Mouse (Mus musculus): ENCODE data around the gene Olfr204. TPM values are rescaled to one million over a fixed set of nuclear protein-coding genes. Genes with fewer than 3 reads are reported as not detected.
"Not testable (repeated sequence)": the region's sequence is repeated elsewhere in the genome, so short reads cannot be mapped to it uniquely, and the experiment has no call there.

The Olfr204 gene
- not detected in 2 replicates for polyA plus RNA-seq (2014; fragmentation: Nextera tagmentation; extraction: Ambion mirVana)

DNA sequence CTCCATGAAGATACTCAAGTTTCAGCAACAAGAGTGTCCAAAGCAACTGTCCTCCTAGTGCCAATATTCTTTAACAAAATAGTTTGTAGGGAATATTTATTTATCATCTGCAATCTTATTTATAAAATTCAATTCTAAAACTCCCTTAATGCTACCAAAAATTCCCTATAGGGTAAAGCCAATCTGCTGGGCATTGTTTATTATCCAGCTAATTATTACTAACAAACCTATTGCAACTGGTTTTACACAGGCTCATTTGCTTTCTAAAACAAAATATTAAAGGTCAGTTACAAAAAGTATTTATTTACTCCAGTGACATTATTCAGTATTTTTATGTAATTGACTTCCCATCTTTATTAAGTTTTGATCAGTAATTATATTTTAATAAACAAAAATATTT lies at the start of gene Olfr204:
TSS of gene Olfr204 (minus strand) at position 101 of the 400 bp plus-strand sequence.
- ATAC-seq (ENCODE audit: low FRiP score) (no peak), DNase-seq (ENCODE audit: low spot score) (no peak)
- H3K4me1 ChIP-seq (replicated peaks; ENCODE audit: control insufficient read depth, insufficient read depth, low read length): no peaks in the 10 kb centered on the region
- no peaks in the 10 kb centered on the region for H3K27me3 ChIP-seq (ENCODE audit: control insufficient read depth, insufficient read depth, low read length)
- no peak within 1 kb of the TSS for H3K4me2 ChIP-seq (replicated peaks)
- H3K36me3 ChIP-seq (replicated peaks; ENCODE audit: control insufficient read depth, insufficient read depth): no peaks in the 10 kb centered on the region
- no peaks in the 10 kb centered on the region for H3K9me3 ChIP-seq (ENCODE audit: control insufficient read depth, low read length)
- no peak within 1 kb of the TSS for H3K4me3 ChIP-seq (replicated peaks; ENCODE audit: low read length)
- H3K9ac ChIP-seq: no peak within 1 kb of the TSS
- H3K27ac ChIP-seq: no peak within 1 kb of the TSS

DNA sequence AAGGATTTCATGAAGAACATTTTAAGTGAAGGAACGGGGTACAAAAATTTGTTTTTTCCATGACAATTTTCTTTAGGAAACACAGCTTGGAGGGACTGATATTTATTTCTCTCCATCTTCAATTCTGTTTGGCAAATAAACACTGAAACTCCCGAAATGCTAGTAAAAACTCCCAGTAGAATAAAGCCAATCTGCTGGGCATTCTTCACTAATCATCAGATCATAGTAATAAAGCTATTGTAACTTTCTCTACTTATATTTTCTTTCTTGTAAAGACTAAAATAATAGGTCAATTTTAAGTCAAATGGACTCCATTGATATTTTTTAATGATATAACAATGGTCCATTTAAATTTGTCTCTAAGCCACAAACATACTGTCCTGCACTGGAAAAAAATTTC lies 45.8 kb upstream of the Olfr204 start, which contains the start of gene Olfr209:
TSS of gene Olfr209 (minus strand) at position 101 of the 400 bp plus-strand sequence.
- no peak within 1 kb of the TSS for H3K9ac ChIP-seq
- no peak within 1 kb of the TSS for H3K4me2 ChIP-seq (replicated peaks)
- H3K9me3 ChIP-seq (ENCODE audit: control insufficient read depth, low read length): no peaks in the 10 kb centered on the region
- H3K36me3 ChIP-seq (replicated peaks; ENCODE audit: control insufficient read depth, insufficient read depth): no peaks in the 10 kb centered on the region
- ATAC-seq (ENCODE audit: low FRiP score): no peak
- no peaks in the 10 kb centered on the region for H3K27me3 ChIP-seq (ENCODE audit: control insufficient read depth, insufficient read depth, low read length)
- 84% methylated on average over 2 of the region's 2 CpGs for WGBS
- H3K27ac ChIP-seq: no peak within 1 kb of the TSS
- DNase-seq (ENCODE audit: low spot score): no peak
- no peaks in the 10 kb centered on the region for H3K4me1 ChIP-seq (replicated peaks; ENCODE audit: control insufficient read depth, insufficient read depth, low read length)
- no peak within 1 kb of the TSS for H3K4me3 ChIP-seq (replicated peaks; ENCODE audit: low read length)

- H3K9me3 ChIP-seq (ENCODE audit: control insufficient read depth, low read length): no peaks in the 10 kb centered on the region
- H3K9ac ChIP-seq: no peak within 1 kb of the TSS
- DNase-seq (ENCODE audit: low spot score) (no peak), ATAC-seq (ENCODE audit: low FRiP score) (no peak)
- no peak within 1 kb of the TSS for H3K27ac ChIP-seq
- no peaks in the 10 kb centered on the region for H3K27me3 ChIP-seq (ENCODE audit: control insufficient read depth, insufficient read depth, low read length)
- H3K4me1 ChIP-seq (replicated peaks; ENCODE audit: control insufficient read depth, insufficient read depth, low read length): no peaks in the 10 kb centered on the region
- no peak within 1 kb of the TSS for H3K4me3 ChIP-seq (replicated peaks; ENCODE audit: low read length)
- H3K4me2 ChIP-seq (replicated peaks): no peak within 1 kb of the TSS
- 86% methylated on average over 1 of the region's 1 CpGs for WGBS
- H3K36me3 ChIP-seq (replicated peaks; ENCODE audit: control insufficient read depth, insufficient read depth): no peaks in the 10 kb centered on the region
These were observed 31.1 kb upstream of the Olfr204 start, which contains the start of gene Olfr206 for GRCm38 (mm10) chr16:59349146-59349545. Olfr206 (minus strand) TSS chr16:59349246.

DNA sequence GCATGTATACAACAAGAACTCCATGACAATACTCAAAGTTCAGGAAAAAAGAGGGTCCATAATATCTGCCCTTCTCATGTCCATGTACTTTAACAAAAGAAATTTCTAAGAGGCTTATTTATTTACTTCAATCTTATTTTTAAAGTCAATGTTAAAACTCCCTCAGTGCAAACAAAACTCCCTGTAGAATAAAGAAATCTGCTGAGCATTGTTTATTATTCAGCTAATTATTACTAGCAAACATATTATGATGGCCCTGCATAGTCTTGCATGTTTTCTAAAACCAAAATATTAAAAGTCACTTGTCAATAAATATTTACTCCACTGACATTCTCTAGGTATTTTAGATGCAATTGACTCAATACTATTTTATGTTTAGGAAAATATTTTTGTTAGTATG lies 13.0 kb upstream of the Olfr204 start, which contains the start of gene Olfr205:
TSS of gene Olfr205 (minus strand) at position 101 of the 400 bp plus-strand sequence.
- Histone ChIP-seq H3K4me3 (replicated peaks; ENCODE audit: low read length) (no peak within 1 kb of the TSS), H3K27ac (no peak within 1 kb of the TSS), H3K9ac (no peak within 1 kb of the TSS), H3K4me2 (replicated peaks) (no peak within 1 kb of the TSS), H3K27me3 (ENCODE audit: control insufficient read depth, insufficient read depth, low read length) (no peaks in the 10 kb centered on the region), H3K9me3 (ENCODE audit: control insufficient read depth, low read length) (no peaks in the 10 kb centered on the region), H3K36me3 (replicated peaks; ENCODE audit: control insufficient read depth, insufficient read depth) (no peaks in the 10 kb centered on the region), H3K4me1 (replicated peaks; ENCODE audit: control insufficient read depth, insufficient read depth, low read length) (no peaks in the 10 kb centered on the region)
- no peak for DNase-seq (ENCODE audit: low spot score)
- no peak for ATAC-seq (ENCODE audit: low FRiP score)

- H3K27me3 ChIP-seq (ENCODE audit: control insufficient read depth, insufficient read depth, low read length); DNase-seq (ENCODE audit: low spot score); H3K4me1 ChIP-seq (replicated peaks; ENCODE audit: control insufficient read depth, insufficient read depth, low read length); H3K4me3 ChIP-seq (replicated peaks; ENCODE audit: low read length); ATAC-seq (ENCODE audit: low FRiP score); H3K9ac ChIP-seq; H3K27ac ChIP-seq; H3K9me3 ChIP-seq (ENCODE audit: control insufficient read depth, low read length); H3K36me3 ChIP-seq (replicated peaks; ENCODE audit: control insufficient read depth, insufficient read depth); H3K4me2 ChIP-seq (replicated peaks): not testable (repeated sequence)
- 63% methylated on average over 1 of the region's 1 CpGs for WGBS
These were observed 5.2 kb upstream of the Olfr204 start for GRCm38 (mm10) chr16:59323262-59323661.

DNA sequence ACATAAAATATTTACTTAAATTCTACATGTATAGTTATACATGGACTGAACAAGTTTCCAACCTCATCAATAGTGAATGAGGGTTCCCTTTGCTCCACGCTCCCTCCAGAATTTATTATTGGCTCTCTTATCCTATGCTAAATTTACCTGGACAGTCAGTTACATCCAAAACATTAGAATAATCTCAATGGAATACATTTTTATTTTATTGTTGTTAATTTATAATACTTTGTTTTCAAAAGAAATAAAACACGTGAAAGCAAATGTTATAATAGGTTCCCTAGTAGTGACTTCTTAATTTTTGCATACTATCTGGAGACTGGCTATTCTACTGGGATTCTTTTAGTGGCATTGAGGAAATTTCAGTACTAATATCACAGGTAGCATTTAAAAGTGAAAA lies 19.5 kb downstream of the Olfr204 start, which contains the start of gene Olfr203:
TSS of gene Olfr203 (plus strand) at position 301 of the 400 bp plus-strand sequence.
- Histone ChIP-seq H3K9ac (no peak within 1 kb of the TSS), H3K4me1 (replicated peaks; ENCODE audit: control insufficient read depth, insufficient read depth, low read length) (no peaks in the 10 kb centered on the region), H3K4me2 (replicated peaks) (no peak within 1 kb of the TSS), H3K27ac (no peak within 1 kb of the TSS), H3K36me3 (replicated peaks; ENCODE audit: control insufficient read depth, insufficient read depth) (no peaks in the 10 kb centered on the region), H3K4me3 (replicated peaks; ENCODE audit: low read length) (no peak within 1 kb of the TSS), H3K27me3 (ENCODE audit: control insufficient read depth, insufficient read depth, low read length) (no peaks in the 10 kb centered on the region), H3K9me3 (ENCODE audit: control insufficient read depth, low read length) (no peaks in the 10 kb centered on the region)
- DNase-seq (ENCODE audit: low spot score) (no peak), ATAC-seq (ENCODE audit: low FRiP score) (no peak)
- WGBS: 87% methylated on average over 2 of the region's 2 CpGs

GRCm38 (mm10) chr16:59287576-59287975 lies 30.5 kb downstream of the Olfr204 start:
- not testable (repeated sequence) for H3K9me3 ChIP-seq (ENCODE audit: control insufficient read depth, low read length); ATAC-seq (ENCODE audit: low FRiP score); H3K27ac ChIP-seq; H3K4me1 ChIP-seq (replicated peaks; ENCODE audit: control insufficient read depth, insufficient read depth, low read length); H3K27me3 ChIP-seq (ENCODE audit: control insufficient read depth, insufficient read depth, low read length); H3K4me3 ChIP-seq (replicated peaks; ENCODE audit: low read length); H3K36me3 ChIP-seq (replicated peaks; ENCODE audit: control insufficient read depth, insufficient read depth); H3K4me2 ChIP-seq (replicated peaks); H3K9ac ChIP-seq; DNase-seq (ENCODE audit: low spot score)
- 84% methylated on average over 9 of the region's 9 CpGs for WGBS

- no peak within 1 kb of the TSS for H3K9ac ChIP-seq
- no peak for ATAC-seq (ENCODE audit: low FRiP score)
- H3K4me1 ChIP-seq (replicated peaks; ENCODE audit: control insufficient read depth, insufficient read depth, low read length): no peaks in the 10 kb centered on the region
- H3K27ac ChIP-seq: no peak within 1 kb of the TSS
- H3K36me3 ChIP-seq (replicated peaks; ENCODE audit: control insufficient read depth, insufficient read depth): no peaks in the 10 kb centered on the region
- WGBS: 88% methylated on average over 1 of the region's 1 CpGs
- no peak within 1 kb of the TSS for H3K4me3 ChIP-seq (replicated peaks; ENCODE audit: low read length)
- no peaks in the 10 kb centered on the region for H3K27me3 ChIP-seq (ENCODE audit: control insufficient read depth, insufficient read depth, low read length)
- H3K4me2 ChIP-seq (replicated peaks): no peak within 1 kb of the TSS
- H3K9me3 ChIP-seq (ENCODE audit: control insufficient read depth, low read length): no peaks in the 10 kb centered on the region
- DNase-seq (ENCODE audit: low spot score): no peak
These were observed 31.4 kb downstream of the Olfr204 start, which contains the start of gene Olfr202 for GRCm38 (mm10) chr16:59286693-59287092. Olfr202 (minus strand) TSS chr16:59286793.

GRCm38 (mm10) chr16:59283476-59283875 lies 34.6 kb downstream of the Olfr204 start:
- H3K4me3 ChIP-seq (replicated peaks; ENCODE audit: low read length): no peak overlapping the region
- H3K36me3 ChIP-seq (replicated peaks; ENCODE audit: control insufficient read depth, insufficient read depth): no peaks in the 10 kb centered on the region
- no peaks in the 10 kb centered on the region for H3K9me3 ChIP-seq (ENCODE audit: control insufficient read depth, low read length)
- ATAC-seq (ENCODE audit: low FRiP score) (no peak), DNase-seq (ENCODE audit: low spot score) (no peak)
- H3K27ac ChIP-seq: no peak overlapping the region
- no peak overlapping the region for H3K4me2 ChIP-seq (replicated peaks)
- no peaks in the 10 kb centered on the region for H3K27me3 ChIP-seq (ENCODE audit: control insufficient read depth, insufficient read depth, low read length)
- H3K9ac ChIP-seq: no peak overlapping the region
- 75% methylated on average over 1 of the region's 1 CpGs for WGBS
- no peaks in the 10 kb centered on the region for H3K4me1 ChIP-seq (replicated peaks; ENCODE audit: control insufficient read depth, insufficient read depth, low read length)

- WGBS: 86% methylated on average over 3 of the region's 3 CpGs
- Histone ChIP-seq H3K4me1 (replicated peaks; ENCODE audit: control insufficient read depth, insufficient read depth, low read length) (no peaks in the 10 kb centered on the region), H3K4me2 (replicated peaks) (no peak overlapping the region), H3K27ac (no peak overlapping the region), H3K4me3 (replicated peaks; ENCODE audit: low read length) (no peak overlapping the region), H3K9me3 (ENCODE audit: control insufficient read depth, low read length) (no peaks in the 10 kb centered on the region), H3K27me3 (ENCODE audit: control insufficient read depth, insufficient read depth, low read length) (no peaks in the 10 kb centered on the region), H3K36me3 (replicated peaks; ENCODE audit: control insufficient read depth, insufficient read depth) (no peaks in the 10 kb centered on the region), H3K9ac (no peak overlapping the region)
- DNase-seq (ENCODE audit: low spot score) (no peak), ATAC-seq (ENCODE audit: low FRiP score) (no peak)
These were observed 37.5 kb downstream of the Olfr204 start for GRCm38 (mm10) chr16:59280542-59280941.
